Mouse (Mus musculus) hindbrain, embryonic 14.5 days (tissue): Measurements from ENCODE around the gene Foxp2. TPM values are rescaled to one million over a fixed set of nuclear protein-coding genes. Genes with fewer than 3 reads are reported as not detected.

ENCODE experiments used
- ATAC-seq: fragments of 200-750 bp; cut with Nextera tagmentation; 2 replicates; pipeline ENCODE4 v1.8.0; 2017; ENCODE audit warnings: moderate number of reproducible peaks, mild to moderate bottlenecking, moderate TSS enrichment, moderate library complexity; ENCODE audit not compliant: low FRiP score
- DNase-seq: peaks from one replicate; pipeline ENCODE4 v3.0.0-alpha.2; 2015; ENCODE audit warnings: low spot score
- H3K27ac ChIP-seq: fragments of 300-500 bp; sonication (generic); 2 replicates; pipeline ENCODE4 v1.5.1; 2014; ENCODE audit warnings: mild to moderate bottlenecking, moderate library complexity
- H3K27me3 ChIP-seq: fragments of 300-500 bp; sonication (generic); 2 replicates; pipeline ENCODE4 v1.6.1; 2014; ENCODE audit warnings: mild to moderate bottlenecking, low read length, mixed read lengths; ENCODE audit not compliant: control insufficient read depth, insufficient read depth
- H3K36me3 ChIP-seq: fragments of 300-500 bp; sonication (generic); replicated peaks from 2 replicates; pipeline ENCODE4 v1.6.1; 2014; ENCODE audit not compliant: control insufficient read depth, insufficient read depth
- H3K4me1 ChIP-seq: fragments of 300-500 bp; sonication (generic); replicated peaks from 2 replicates; pipeline ENCODE4 v1.6.1; 2014; ENCODE audit warnings: antibody characterized with exemption, low read length, mixed read lengths; ENCODE audit not compliant: control insufficient read depth, insufficient read depth
- H3K4me2 ChIP-seq: fragments of 300-500 bp; sonication (generic); replicated peaks from 2 replicates; pipeline ENCODE4 v1.6.1; 2014; ENCODE audit warnings: mild to moderate bottlenecking, moderate library complexity
- H3K4me3 ChIP-seq: fragments of 300-500 bp; sonication (generic); replicated peaks from 2 replicates; pipeline ENCODE4 v1.5.1; 2014; ENCODE audit warnings: mild to moderate bottlenecking, low read length
- H3K9ac ChIP-seq: fragments of 300-500 bp; sonication (generic); 2 replicates; pipeline ENCODE4 v1.6.1; 2014
- H3K9me3 ChIP-seq: fragments of 300-500 bp; sonication (generic); 2 replicates; pipeline ENCODE4 v1.6.1; 2016; ENCODE audit warnings: low read length; ENCODE audit not compliant: control insufficient read depth
- WGBS: fragments of 180-500 bp; shearing (Covaris S2); extraction: QIAGEN DNeasy Blood & Tissue Kit; methylation state at CpG from one replicate; pipeline ENCODE4 v1.1.7; 2014; 5-methylcytosine and 5-hydroxymethylcytosine counted together
- polyA plus RNA-seq: library from polyadenylated mRNA; unstranded; fragments of >200 nt; fragmentation: Nextera tagmentation; extraction: Ambion mirVana; gene quantifications from 2 replicates; pipeline ENCODE4 v1.2.1, GENCODE M21; 2014

Foxp2 gene
- polyA plus RNA-seq, 1 experiment from 2014 or later = 23.1 TPM

GRCm38 (mm10) chr6:15396462-15396861 lies 495.3 kb downstream of the Foxp2 start:
- 33% methylated on average over 6 of the region's 6 CpGs for WGBS
- no peak overlapping the region for H3K4me2 ChIP-seq
- no peaks in the 10 kb centered on the region for H3K9me3 ChIP-seq
- H3K4me3 ChIP-seq = no peak overlapping the region
- no peak for DNase-seq
- H3K27ac ChIP-seq = no peak overlapping the region
- no peak overlapping the region for H3K9ac ChIP-seq
- ATAC-seq = no peak
- 0 out of 2 replicates have a peak, but pooled peaks cover 7% of the 10 kb centered on the region for H3K4me1 ChIP-seq
- peaks cover 9% of the 10 kb centered on the region; the same call in 1 of the 2 replicates for H3K27me3 ChIP-seq
- H3K36me3 ChIP-seq = no peaks in the 10 kb centered on the region

GRCm38 (mm10) chr6:15397485-15397884 lies 496.3 kb downstream of the Foxp2 start:
- Histone ChIP-seq H3K27me3 (peaks cover 9% of the 10 kb centered on the region; the same call in 1 of the 2 replicates), H3K9ac (no peak overlapping the region), H3K4me3 (no peak overlapping the region), H3K36me3 (no peaks in the 10 kb centered on the region), H3K9me3 (no peaks in the 10 kb centered on the region), H3K4me1 (0 out of 2 replicates have a peak, but pooled peaks cover 7% of the 10 kb centered on the region), H3K27ac (no peak overlapping the region), H3K4me2 (no peak overlapping the region)
- ATAC-seq (peak; percentile 86), DNase-seq (peak; percentile 76)
- 24% methylated on average over 5 of the region's 5 CpGs for WGBS

GRCm38 (mm10) chr6:15401138-15401537 lies 500.0 kb downstream of the Foxp2 start:
- DNase-seq (no peak), ATAC-seq (no peak)
- Histone ChIP-seq H3K27me3 (peaks cover 9% of the 10 kb centered on the region; the same call in 1 of the 2 replicates), H3K9ac (no peak overlapping the region), H3K27ac (no peak overlapping the region), H3K36me3 (no peaks in the 10 kb centered on the region), H3K4me2 (no peak overlapping the region), H3K4me3 (no peak overlapping the region), H3K9me3 (no peaks in the 10 kb centered on the region), H3K4me1 (0 out of 2 replicates have a peak, but pooled peaks cover 15% of the 10 kb centered on the region)
- 65% methylated on average over 3 of the region's 3 CpGs for WGBS

GRCm38 (mm10) chr6:15402026-15402425 lies 500.9 kb downstream of the Foxp2 start:
- WGBS = 75% methylated on average over 4 of the region's 4 CpGs
- H3K4me2 ChIP-seq = no peak overlapping the region
- H3K9me3 ChIP-seq = no peaks in the 10 kb centered on the region
- H3K4me3 ChIP-seq = no peak overlapping the region
- H3K27ac ChIP-seq = no peak overlapping the region
- H3K27me3 ChIP-seq = peaks cover 9% of the 10 kb centered on the region; the same call in 1 of the 2 replicates
- no peak overlapping the region for H3K9ac ChIP-seq
- DNase-seq (no peak), ATAC-seq (no peak)
- no peaks in the 10 kb centered on the region for H3K36me3 ChIP-seq
- H3K4me1 ChIP-seq = 0 out of 2 replicates have a peak, but pooled peaks cover 17% of the 10 kb centered on the region

- no peaks in the 10 kb centered on the region for H3K36me3 ChIP-seq
- no peak overlapping the region for H3K4me2 ChIP-seq
- peaks cover 32% of the 10 kb centered on the region; the same call in 1 of the 2 replicates for H3K4me1 ChIP-seq
- no peak overlapping the region for H3K9ac ChIP-seq
- no peaks in the 10 kb centered on the region for H3K27me3 ChIP-seq
- DNase-seq = peak; percentile 59
- H3K27ac ChIP-seq = no peak overlapping the region
- no peak for ATAC-seq
- no peak overlapping the region for H3K4me3 ChIP-seq
- no peaks in the 10 kb centered on the region for H3K9me3 ChIP-seq
- WGBS = 28% methylated on average over 4 of the region's 4 CpGs
These were observed 514.0 kb downstream of the Foxp2 start for GRCm38 (mm10) chr6:15415099-15415498.

GRCm38 (mm10) chr6:15459701-15460100 lies 558.6 kb downstream of the Foxp2 start:
- no peak overlapping the region for H3K4me3 ChIP-seq
- no peak overlapping the region for H3K27ac ChIP-seq
- H3K4me1 ChIP-seq = no peaks in the 10 kb centered on the region
- ATAC-seq (no peak), DNase-seq (no peak)
- no peak overlapping the region for H3K4me2 ChIP-seq
- no peaks in the 10 kb centered on the region for H3K9me3 ChIP-seq
- no peak overlapping the region for H3K9ac ChIP-seq
- H3K36me3 ChIP-seq = no peaks in the 10 kb centered on the region
- no peaks in the 10 kb centered on the region for H3K27me3 ChIP-seq
- WGBS = 92% methylated on average over 2 of the region's 2 CpGs

- H3K27me3 ChIP-seq = no peaks in the 10 kb centered on the region
- H3K9me3 ChIP-seq = no peaks in the 10 kb centered on the region
- WGBS = 90% methylated on average over 2 of the region's 2 CpGs
These were observed 562.2 kb downstream of the Foxp2 start for GRCm38 (mm10) chr6:15463390-15463789.

GRCm38 (mm10) chr6:15465471-15465870 lies 564.3 kb downstream of the Foxp2 start:
- H3K9me3 ChIP-seq = no peaks in the 10 kb centered on the region
- no peak overlapping the region for H3K4me2 ChIP-seq
- no peak overlapping the region for H3K27ac ChIP-seq
- H3K36me3 ChIP-seq = no peaks in the 10 kb centered on the region
- no peaks in the 10 kb centered on the region for H3K4me1 ChIP-seq
- DNase-seq (no peak), ATAC-seq (no peak)
- 86% methylated on average over 3 of the region's 3 CpGs for WGBS
- no peaks in the 10 kb centered on the region for H3K27me3 ChIP-seq
- no peak overlapping the region for H3K9ac ChIP-seq
- H3K4me3 ChIP-seq = no peak overlapping the region

More at GRCm38 (mm10) chr6:15463390-15463789, 562.2 kb downstream of the Foxp2 start:
- ATAC-seq = no peak
- no peak overlapping the region for H3K9ac ChIP-seq
- H3K4me2 ChIP-seq = no peak overlapping the region
- no peaks in the 10 kb centered on the region for H3K4me1 ChIP-seq
- no peak for DNase-seq
- H3K36me3 ChIP-seq = no peaks in the 10 kb centered on the region
- no peak overlapping the region for H3K27ac ChIP-seq
- no peak overlapping the region for H3K4me3 ChIP-seq

GRCm38 (mm10) chr6:15466634-15467033 lies 565.5 kb downstream of the Foxp2 start:
- no peak overlapping the region for H3K4me2 ChIP-seq
- no peak overlapping the region for H3K27ac ChIP-seq
- no peaks in the 10 kb centered on the region for H3K4me1 ChIP-seq
- no peak overlapping the region for H3K4me3 ChIP-seq
- no peaks in the 10 kb centered on the region for H3K9me3 ChIP-seq
- ATAC-seq (no peak), DNase-seq (no peak)
- H3K36me3 ChIP-seq = no peaks in the 10 kb centered on the region
- no peak overlapping the region for H3K9ac ChIP-seq
- 42% methylated on average over 1 of the region's 1 CpGs for WGBS
- no peaks in the 10 kb centered on the region for H3K27me3 ChIP-seq

GRCm38 (mm10) chr6:15486909-15487308 lies 585.8 kb downstream of the Foxp2 start:
- Histone ChIP-seq H3K4me1 (no peaks in the 10 kb centered on the region), H3K36me3 (no peaks in the 10 kb centered on the region), H3K9me3 (no peaks in the 10 kb centered on the region), H3K27ac (no peak overlapping the region), H3K4me2 (no peak overlapping the region), H3K4me3 (no peak overlapping the region), H3K9ac (no peak overlapping the region), H3K27me3 (no peaks in the 10 kb centered on the region)
- no peak for DNase-seq
- 57% methylated on average over 2 of the region's 2 CpGs for WGBS
- no peak for ATAC-seq
